Mouse (Mus musculus): Measurements from ENCODE around the gene Fmo2.

The Fmo2 gene

DNA sequence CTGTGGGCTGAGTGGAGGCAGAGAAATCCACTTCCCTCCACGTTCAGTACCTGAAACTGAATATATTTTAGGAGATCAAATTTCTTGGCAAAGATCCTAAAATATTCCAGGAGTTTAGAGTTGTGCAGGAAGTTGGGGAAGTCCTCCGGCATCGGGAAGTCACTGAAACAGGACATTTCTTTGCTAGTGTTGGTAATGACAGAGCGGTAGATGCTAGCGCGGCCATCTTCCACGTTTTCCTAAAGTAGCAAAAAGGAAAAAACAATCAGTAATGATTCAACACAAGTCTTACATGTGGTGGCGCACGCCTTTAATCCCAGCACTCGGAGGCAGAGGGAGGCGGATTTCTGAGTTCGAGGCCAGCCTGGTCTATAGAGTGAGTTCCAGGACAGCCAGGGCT lies 9.9 kb downstream of the Fmo2 start:
- no peak for DNase-seq

DNA sequence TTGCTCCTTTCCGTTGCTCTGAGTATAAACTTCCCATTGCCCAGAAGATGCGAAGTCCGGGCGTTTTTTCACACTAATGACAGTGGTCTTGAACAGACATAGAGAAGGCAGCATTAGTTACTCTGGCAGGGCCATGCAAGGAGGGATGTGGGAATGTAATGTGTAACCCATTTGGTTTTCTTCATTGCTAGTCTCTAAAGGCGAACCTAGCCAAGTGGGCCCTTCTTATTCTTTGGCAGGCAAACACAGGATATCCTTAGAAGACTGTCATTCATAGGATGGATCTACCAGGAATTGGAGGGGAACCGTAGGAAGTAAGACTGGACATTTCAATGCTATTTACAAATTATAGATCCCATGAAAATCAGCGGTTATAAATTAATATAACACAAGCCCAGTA lies 10.9 kb downstream of the Fmo2 start:
- DNase-seq = no peak

DNA sequence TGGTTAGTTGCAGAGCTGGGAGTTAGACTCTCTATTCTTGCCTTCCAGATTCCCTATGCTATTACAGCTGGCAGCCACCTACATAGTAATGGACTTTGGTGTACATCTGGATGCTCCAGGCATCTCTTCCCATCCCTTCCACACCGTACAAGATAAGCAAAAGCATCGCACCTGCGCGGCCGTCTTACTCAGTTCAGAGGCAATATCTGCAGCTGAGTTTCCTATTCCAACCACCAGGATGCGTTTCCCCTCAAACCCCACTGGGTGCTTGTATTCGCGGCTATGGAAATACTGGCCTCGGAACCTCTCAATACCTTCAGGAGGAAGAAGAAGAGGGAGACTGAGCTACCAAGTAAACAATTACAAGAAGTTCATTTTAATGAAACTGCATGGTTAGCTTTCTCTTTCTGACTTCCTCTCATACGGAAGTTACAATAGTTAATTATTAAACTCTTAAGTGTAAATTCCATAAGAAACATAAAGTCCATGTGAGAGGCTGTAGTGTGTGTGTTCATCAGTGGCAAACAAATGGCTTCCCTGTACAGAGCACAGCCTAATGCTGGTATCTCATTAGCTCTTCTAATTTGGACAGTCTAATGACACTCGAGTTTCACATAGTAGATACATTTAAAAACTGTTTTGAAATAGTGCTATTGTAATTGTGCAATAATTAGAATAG lies 12.2 kb downstream of the Fmo2 start:
- no peak for DNase-seq

DNA sequence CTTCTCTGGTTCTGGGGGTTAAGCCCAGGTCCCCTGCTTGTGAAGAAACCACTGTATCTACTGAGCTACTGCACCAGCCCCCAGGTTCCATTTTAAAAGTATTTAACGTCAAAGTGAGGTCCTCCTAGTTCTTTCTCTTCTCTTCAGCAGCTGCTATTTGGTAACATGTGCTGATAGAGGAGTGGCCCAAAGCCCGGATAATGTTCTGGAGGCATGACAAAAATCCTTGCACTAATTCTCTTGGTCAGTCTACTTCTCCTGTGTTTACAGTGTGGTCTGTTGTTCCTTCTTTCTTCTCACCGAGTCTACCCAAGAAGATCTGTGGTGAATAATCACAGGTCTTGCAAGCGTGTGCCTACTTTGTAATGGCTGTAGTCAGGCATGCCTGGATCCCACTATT lies 15.8 kb downstream of the Fmo2 start:
- DNase-seq = no peak

DNA sequence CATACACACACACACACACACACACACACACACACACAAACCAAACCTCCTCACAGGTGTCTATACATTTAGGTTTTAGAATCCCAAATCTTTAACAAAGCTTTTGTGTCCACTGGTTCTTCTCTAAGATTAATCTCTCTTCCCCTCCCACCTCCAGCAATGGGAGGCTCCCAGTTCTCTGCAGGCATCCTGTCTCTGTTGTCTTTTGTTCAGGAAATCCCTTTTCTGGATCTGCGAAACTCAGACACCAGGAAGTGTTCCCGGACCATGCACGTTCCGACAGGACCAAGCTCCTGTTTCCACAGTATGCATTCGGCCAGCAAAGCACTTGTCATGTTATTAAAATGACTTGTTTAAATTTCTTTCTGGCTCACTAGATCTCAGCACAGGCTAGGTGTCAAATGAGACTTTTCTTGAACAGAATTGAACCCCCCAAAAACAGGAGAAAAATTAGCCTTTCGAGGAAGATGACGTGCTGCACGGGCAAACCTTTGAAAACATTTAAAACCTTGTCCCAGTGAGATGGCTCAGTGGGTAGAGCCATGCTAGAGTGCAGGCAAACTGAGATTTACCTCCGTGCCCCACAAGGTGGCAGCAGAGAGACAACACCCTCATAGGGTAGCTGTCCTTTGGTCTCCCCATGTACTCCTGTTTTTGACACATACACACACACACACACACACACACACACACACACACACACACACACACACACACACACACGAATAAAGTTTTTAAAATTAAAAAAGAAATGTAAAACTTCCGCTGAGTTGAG lies 18.7 kb downstream of the Fmo2 start:
- no peak for DNase-seq

DNA sequence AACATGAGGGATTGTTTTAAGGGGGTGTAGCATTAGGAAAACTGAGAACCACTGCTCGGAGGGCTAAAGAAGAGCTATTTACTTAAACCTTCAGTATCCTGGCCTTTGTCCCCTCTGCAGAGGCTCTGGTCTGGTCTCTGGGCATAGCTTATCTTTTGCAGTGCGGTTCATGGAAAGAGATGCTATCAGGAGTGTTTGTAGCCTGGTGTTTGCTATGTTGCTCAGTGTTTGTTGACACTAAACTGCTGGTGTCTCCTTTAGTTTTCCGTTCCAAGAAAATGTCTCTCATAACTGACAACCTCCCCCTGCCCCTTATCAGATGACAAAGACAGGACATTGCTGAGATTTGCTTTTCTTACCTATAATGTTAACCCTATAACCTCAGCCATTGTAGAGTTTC lies 23.4 kb downstream of the Fmo2 start:
- no peak for DNase-seq

DNA sequence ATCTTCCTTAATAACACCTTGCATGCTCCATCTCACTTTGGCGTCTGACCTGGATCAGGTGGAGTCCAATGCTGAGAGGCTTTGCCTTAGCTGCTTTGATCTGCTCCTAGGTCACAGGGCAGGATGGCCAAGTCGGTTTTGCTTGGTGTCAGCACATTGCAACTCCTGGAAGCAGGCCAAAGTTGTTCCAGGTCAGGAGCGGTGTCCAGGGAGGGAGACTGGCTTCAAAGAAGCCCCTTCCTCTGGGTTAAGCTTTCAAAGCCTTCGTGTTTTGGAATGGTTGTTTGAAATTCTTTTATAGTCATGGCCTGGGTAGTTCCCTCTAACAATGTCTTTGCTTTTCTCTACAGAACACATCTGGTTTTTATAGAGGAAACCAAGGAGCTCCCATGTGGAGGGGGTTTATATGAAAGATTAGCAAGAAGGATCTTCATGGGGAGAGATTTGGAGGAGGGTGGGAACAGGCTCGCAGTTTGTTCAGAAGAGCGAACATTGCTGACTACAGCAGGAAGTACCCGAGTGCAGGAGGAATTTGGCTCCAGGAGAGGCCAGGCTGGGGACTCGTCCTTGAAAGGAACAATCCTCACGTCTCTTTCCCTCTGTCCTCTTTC lies 26.7 kb downstream of the Fmo2 start:
- no peak for DNase-seq

DNA sequence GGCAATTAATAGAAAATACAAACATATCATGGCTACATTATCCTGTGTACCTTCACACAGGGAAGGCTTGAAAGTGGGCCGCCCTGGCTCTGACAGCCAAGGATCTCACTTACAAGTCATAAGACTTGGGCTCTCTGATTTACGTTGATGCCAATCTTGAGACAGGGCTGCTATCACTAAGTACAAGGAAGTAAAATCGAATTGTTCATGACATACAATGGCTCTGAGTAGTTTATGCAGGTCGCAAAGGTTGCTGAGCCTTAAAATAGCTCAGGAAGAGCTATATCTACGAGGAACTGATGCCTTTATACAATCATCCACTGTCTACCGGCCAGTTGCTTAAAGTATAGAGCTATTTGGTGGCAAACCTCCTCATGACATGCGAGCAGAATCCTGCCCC lies 27.5 kb downstream of the Fmo2 start:
- no peak for DNase-seq

DNA sequence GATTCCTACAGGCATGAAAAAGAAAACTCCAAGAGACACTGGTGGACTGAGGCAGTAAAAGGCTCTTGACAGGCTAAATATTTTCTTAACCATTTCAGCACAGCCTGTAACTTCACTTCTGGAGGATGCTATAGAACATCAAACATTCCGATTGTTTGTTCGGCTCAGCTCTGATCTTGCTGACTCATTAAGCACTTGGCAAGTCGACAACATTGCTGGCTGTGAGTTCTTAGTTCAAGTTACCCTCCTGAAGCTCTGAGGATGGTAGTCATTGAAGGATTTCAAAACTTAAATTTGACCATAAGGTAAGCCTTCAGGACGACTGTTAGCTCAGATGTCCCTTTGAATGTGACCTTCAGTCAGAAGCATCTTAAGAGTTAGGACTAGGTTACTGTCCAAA lies 31.1 kb downstream of the Fmo2 start:
- DNase-seq = no peak

DNA sequence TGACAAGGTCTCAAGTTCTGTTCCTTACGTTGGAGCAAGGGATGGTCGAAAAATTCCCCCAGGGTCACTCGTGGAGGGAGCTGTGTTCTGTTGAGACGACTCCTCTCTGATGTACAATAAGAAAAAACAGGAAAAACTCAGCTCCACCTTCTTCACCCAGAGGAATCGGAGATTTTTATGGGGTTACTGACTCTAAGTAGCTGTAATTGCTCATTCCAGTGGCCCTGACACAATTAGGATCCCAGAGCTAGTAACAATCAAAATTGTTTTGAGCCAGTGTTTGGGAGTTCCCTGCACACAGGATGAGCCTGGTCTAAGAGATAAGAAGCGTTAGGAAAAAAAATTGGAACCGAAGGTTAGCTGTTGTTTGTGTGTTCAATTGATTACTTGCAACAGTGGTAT lies 32.2 kb downstream of the Fmo2 start, which contains the start of gene Fmo1:
Gene Fmo1, minus strand, starts transcription at position 331 of the 402 bp plus-strand sequence.
- DNase-seq = no peak

DNA sequence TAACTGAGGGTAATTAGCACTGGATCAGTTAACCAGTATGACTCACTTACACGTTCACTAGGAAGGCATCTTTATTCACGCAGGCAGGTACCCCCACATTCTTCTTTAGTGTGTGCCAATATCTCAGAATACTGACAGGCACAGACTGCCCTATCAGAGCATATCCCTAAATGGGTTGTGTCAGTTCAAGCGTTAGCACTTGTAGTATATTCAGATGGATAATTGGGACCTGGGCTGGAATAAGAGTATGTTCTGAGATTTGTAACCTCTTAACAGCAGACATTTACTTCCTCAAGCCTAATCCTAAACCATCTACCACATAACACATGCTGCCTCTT lies 33.1 kb downstream of the Fmo2 start:
- no peak for DNase-seq

DNA sequence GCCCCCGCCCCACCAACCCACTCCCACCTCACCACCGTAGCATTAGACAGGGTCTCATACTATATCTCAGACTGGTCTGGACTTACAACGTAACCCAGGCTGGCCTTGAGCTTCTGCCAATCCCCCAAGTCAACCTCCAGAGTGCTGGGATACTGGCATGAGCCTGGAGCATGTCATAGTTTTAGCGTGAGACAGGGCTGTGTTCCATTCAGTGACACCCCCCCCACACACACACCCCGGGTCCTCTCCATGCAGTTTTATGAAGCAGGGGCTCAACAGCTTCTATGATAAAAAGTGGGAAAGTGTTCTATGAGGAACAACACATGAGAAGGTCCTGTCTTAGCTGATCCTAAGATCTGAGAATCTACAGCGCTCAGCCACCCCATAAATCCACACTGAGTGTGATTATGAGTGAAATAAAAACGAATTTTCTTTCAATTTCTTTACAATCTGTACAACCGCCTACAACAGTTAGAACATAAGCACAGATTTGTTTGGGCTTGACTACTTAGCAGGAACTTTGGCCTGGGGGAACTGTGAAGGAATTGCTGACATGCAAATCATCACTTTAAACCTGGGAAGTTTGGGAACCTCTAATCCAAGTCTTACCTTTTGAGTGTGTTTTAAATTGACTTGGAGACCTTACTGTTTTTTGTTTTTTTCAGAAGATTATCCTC lies 33.6 kb downstream of the Fmo2 start:
- no peak for DNase-seq

DNA sequence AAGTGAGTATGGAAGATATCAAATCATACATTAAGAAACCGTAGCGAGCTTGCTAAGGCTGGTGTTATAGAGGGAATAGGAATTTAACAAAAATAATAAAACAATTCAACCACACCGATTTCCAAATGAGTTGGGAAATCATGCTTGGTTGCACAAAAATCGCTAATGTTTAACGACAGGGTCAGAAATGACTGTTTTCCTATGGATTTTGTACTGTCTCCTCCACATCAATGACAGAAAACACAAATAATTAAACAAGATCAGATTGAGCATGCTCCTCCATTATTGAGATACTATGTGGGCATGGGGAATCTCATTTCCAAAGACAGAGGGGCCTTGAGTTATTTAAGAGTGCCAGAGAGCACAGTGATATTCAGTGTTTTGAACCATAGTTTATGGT lies 34.2 kb downstream of the Fmo2 start:
- no peak for DNase-seq

DNA sequence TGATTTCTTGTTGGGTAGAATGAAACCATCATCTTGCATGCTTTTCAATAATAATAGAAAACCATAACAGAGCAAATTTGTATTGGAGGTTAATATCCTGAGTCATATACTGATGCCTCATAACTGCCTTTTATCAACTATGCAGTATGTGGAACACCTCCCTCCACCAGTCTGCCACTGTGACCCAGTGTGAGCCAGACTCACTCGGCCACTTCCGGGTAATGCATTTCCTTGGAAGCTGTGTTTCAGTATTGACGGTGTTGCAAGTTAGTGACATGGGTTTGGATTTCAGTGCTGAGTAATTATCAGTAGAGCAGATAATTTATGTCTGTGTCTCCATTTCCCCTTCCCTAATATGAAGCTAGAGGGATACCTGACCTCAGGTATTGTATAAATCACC lies 34.9 kb downstream of the Fmo2 start:
- DNase-seq = no peak

DNA sequence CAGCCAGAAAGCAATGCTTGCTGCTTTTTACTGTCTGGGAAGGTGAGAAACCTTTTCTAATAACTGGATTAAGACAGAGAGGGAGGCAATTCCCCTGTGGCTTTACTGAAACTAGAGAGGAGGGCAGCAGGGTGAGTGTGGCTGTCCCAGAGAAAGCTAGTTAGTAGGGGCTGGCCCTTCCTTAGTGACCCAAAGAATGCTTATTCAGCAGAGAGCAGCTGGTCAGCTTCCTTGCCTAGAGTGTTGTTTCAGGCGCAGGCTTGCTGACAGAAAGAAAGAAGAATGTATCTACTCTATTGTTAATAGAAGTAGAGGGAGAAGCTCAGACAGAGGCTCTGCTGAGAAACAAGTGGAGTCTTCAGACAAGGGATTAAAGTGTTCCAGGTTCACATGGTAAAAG lies 36.2 kb downstream of the Fmo2 start:
- no peak for DNase-seq

DNA sequence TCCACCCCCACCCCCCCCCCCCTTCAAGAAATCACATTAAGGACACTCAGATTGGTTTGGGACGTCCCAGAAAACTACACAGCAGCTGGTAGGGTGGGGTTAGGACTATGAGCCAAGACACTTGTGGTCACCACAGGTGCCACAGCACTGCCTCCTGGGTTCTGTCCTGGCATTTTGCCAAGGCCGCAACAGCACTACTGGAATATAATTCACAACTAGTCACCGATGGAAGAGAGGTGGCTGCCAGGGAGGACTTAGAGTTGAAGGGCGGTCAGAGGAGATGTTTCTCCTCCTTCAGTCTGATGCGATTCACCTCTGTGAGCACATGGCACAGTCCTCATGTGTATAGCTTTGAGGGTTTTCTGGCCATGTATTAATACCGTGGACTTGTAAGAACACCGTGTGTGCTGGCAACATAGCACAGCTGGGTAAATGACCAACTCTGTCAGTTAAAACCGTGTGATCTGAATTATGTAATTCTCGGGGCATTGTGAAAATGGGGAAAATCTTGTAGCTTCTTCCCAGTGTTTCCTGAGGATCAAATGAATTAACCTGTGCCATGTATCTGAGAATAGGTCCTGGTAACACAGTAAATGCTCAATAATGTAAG lies 38.4 kb downstream of the Fmo2 start:
- no peak for DNase-seq

DNA sequence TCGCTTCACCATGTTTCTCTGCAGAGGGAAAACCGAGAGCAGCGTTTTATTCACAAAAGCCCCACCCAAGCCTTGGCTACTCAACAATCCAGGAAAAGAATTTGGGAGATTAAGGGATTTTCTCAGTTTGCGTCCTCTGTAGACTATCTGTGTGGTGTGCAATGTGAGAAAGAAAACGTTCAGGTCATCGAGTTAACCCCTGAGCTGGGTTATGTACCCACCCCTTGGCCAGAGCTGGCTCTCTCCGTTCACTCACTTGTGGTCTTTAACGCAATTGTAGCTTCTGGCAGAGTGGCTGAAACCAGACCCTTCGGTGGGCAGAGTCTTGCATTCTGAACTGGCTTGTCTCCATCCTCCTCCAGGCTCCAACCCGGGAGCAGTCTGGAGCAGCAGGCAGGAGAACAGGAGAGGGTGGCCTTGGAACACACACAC lies 39.0 kb downstream of the Fmo2 start:
- no peak for DNase-seq

DNA sequence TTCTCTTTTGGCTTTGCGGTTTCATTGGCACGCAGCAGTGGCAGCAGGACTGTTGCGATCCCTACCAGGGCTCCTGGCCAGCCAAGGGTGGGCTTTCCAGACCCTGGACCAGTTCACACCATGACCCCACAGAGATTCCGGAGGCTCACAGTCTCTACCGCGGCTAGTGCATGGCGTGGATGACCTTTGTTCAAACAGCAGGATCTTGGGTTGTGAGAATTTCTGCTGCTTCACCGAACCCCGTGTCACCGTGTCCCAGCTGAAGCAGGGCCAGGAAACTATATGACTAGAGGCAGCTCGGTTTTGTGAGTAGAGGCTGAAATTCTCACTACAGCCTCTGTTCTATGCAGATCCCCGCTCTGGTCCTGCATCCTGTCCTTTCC lies 39.8 kb downstream of the Fmo2 start:
- no peak for DNase-seq

DNA sequence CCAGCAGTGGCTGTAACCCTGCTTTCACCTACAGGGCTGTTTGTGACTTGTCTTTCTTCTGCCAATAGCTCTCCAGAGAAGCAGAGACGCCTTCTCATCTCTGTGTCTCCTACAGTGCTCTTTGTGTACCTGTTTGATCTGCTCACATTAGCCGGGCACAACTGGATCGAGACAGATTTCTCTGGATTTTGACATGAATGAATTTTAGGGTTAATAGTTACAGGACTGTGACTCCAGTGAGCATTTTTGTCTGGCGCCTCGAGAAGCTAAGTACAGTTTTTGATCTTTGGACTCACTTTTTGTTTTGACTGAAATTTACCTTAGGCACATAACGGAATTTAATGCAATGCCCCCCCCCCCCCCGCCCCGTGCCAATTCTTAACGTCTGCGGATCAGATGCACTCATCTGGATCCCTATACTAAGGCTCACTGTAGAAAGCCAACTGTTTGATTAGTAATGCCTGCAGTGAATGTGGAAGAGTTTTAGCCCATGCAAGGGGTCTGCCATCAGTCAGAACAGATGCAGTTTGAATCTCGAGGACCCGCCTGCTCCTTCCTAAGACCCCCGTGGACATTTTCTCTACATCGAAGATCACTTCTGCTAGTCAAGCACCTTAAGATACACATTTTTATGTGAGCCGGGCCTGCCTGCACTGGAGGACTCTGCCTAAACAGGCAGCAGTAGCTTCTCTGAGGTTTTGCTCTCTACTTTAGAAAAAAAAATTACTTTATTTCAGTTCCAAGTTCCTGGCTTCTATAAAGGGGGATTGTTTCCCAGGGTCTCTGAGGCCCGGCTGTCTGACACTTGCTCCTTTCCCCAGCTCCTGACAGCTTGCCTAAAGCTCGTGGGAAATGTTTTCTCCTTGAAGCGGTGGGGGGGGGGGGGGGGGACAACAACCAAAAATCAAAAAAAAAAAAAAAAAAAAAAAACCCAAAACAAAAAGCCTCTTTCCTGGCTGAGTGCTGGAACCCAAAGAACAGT lies 40.5 kb downstream of the Fmo2 start:
- no peak for DNase-seq

DNA sequence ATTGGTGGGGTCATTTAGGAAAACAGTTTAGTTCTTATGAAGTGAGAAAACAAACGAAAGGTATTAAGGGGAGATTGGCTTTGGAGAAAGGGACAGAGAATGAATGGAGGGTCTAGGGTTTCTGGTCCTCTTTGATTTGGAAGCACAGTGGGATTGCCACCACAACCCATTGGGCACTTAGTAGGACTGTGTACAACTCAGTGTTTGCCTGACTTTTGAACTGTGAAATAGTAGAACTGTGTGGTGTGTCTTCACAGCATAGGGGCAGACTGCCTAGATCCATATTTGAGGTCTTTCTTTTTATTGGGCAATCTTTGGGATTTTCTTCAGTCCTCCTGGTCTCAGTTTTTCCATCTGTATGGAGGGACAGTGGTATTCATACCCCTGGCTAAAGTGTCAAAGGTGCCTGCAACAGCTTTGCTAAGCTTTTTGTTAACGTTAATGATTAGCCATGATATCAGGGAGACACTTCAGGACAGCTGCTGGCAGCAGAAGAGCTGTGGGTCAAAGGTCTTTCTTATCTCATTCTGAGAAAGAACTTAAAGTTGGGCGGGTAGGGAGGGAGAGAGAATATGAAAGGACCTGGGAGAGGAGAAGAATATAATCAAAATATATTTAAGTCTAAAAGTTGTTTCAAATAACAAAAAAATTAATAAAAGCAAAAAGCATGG lies 44.6 kb downstream of the Fmo2 start:
- no peak for DNase-seq

DNA sequence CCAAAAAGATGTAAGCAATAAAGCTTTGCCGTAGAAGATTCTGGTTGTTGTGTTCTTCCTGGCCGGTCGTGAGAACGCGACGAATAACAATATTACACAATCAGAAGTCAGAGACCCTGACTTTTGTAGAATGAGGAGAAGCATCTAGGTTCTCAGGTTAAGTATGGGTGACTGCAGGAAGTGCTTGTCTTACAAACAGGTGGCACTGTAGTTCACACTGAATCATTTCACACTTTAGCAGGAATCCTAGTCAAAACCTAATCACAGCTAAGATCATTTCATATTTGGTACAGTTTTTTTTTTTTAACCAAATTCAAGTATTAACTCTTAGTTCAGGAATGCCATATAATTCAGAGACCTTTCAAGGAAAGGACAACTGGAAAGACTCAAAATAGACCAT lies 51.0 kb downstream of the Fmo2 start:
- DNase-seq = no peak

DNA sequence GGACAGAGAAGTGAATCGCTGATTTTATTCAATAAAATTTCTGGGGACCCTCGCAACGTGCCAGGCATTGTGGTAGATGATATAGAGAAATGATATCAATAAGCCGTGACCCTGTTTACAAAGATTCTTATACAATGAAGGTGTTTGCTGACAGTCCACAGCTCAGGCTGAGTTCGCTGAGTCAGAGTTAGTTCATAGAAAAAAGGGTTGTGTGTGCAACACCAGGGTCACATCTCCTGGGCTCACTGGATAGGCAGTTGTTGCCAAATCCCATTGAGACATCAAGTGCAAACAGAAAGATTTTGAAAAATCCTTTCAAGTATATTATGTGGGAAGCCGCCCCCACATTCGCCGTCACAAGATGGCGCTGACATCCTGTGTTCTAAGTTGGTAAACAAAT lies 58.3 kb downstream of the Fmo2 start:
- DNase-seq = no peak
